Mouse (Mus musculus): ENCODE data around the gene Svs5. TPM values are rescaled to one million over a fixed set of nuclear protein-coding genes. Genes with fewer than 3 reads are reported as not detected.

Gene Svs5
- 0.37 TPM in 1 of 2 replicates, not detected in the other for polyA plus RNA-seq (2012; rRNA removed)

DNA sequence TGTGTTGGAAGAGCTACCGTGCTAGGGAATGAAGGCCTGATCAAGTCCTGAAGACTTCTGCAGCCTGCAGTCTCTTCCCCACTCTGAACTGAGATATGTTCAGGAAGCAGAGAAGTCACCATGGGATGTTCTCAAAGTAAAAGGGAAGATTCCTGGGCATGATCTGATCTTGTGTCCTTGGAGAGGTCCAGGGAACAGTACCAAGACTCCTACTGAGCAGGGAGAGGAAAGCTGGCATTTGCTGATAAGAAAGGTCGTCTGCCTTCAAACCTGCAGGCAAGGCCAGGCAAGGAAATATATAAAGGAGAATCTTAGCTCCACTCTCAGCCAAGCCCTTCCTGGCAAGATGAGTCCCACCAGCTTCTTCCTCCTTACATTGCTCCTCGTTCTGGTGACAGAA lies at the start of gene Svs5:
Svs5 (plus strand) TSS at position 301 of the 400 bp plus-strand sequence.

DNA sequence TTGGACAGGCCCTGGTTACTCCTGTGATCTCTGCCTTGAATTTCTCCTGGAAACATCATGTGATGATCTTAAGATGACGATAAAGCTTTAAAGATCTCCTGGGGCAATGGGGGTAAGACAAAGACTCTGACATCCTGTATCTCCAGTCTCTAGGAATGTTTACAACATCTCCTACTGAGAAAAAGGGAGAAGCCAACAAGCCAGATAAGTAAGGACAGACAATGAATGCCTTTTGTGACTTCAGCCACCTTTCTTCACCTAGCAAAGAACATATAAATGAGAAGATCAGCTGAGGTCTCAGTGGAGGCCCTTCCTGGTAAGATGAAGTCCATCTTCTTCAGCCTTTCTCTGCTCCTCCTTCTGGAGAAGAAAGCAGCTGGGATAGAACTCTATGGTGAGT lies 43.6 kb upstream of the Svs5 start, which contains the start of gene Svs3a:
Svs3a (plus strand) TSS at position 301 of the 400 bp plus-strand sequence.

DNA sequence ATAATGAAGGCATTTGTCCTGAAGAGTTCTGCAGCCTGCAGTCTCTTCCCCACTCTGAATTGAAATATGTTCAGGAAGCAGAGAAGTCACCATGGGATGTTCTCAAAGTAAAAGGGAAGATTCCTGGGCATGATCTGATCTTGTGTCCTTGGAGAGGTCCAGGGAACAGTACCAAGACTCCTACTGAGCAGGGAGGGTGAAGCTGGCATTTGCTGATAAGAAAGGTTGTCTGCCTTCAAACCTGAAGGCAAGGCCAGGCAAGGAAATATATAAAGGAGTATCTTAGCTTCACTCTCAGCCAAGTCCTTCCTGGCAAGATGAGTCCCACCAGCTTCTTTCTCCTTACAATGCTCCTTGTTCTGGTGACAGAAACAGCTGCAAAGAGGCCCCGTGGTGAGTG lies 16.1 kb upstream of the Svs5 start, which contains the start of gene Svs6:
Svs6 (plus strand) TSS at position 301 of the 400 bp plus-strand sequence.

Other genes with a start within 250 kb of the Svs5 start
- gene Kcns1, start 161.6 kb upstream of the Svs5 start, polyA plus RNA-seq (2012; rRNA removed) = 0.33 and 0.40 TPM in 2 replicates
- gene Wfdc5, start 150.0 kb upstream of the Svs5 start, polyA plus RNA-seq (2012; rRNA removed) = not detected in 2 replicates
- 0.60 TPM in 1 of 2 replicates, not detected in the other for gene Wfdc12, start 142.1 kb upstream of the Svs5 start, polyA plus RNA-seq (2012; rRNA removed)
- not detected in 2 replicates for gene Wfdc15a, start 132.6 kb upstream of the Svs5 start, polyA plus RNA-seq (2012; rRNA removed)
- 8.0 and 12.6 TPM in 2 replicates for gene Wfdc15b, start 111.1 kb upstream of the Svs5 start, polyA plus RNA-seq (2012; rRNA removed)
- gene Svs2, start 94.3 kb upstream of the Svs5 start, polyA plus RNA-seq (2012; rRNA removed) = not detected in 2 replicates
- gene Svs3b, start 76.1 kb upstream of the Svs5 start, polyA plus RNA-seq (2012; rRNA removed) = not detected in 2 replicates
- gene Svs4, start 54.3 kb upstream of the Svs5 start, polyA plus RNA-seq (2012; rRNA removed) = not detected in 2 replicates
- gene Svs3a, start 43.5 kb upstream of the Svs5 start, polyA plus RNA-seq (2012; rRNA removed) = not detected in 2 replicates
- gene Svs6, start 16.0 kb upstream of the Svs5 start, polyA plus RNA-seq (2012; rRNA removed) = not detected in 2 replicates
- gene Slpi, start 56.4 kb downstream of the Svs5 start, polyA plus RNA-seq (2012; rRNA removed) = 13.5 and 15.4 TPM in 2 replicates
- gene Rbpjl, start 70.4 kb downstream of the Svs5 start, polyA plus RNA-seq (2012; rRNA removed) = 0.08 TPM in 1 of 2 replicates, not detected in the other
- gene Matn4, start 72.4 kb downstream of the Svs5 start, polyA plus RNA-seq (2012; rRNA removed) = 0.45 and 0.52 TPM in 2 replicates
- 58.9 and 68.8 TPM in 2 replicates for gene Sdc4, start 111.1 kb downstream of the Svs5 start, polyA plus RNA-seq (2012; rRNA removed)
- gene Sys1, start 124.2 kb downstream of the Svs5 start, polyA plus RNA-seq (2012; rRNA removed) = 190 and 302 TPM in 2 replicates
- gene Gm20458, start 128.2 kb downstream of the Svs5 start, polyA plus RNA-seq (2012; rRNA removed) = 92.2 and 115 TPM in 2 replicates
- not detected in 2 replicates for gene Trp53tg5, start 141.0 kb downstream of the Svs5 start, polyA plus RNA-seq (2012; rRNA removed)
- 82.7 and 94.8 TPM in 2 replicates for gene Dbndd2, start 153.4 kb downstream of the Svs5 start, polyA plus RNA-seq (2012; rRNA removed)
- gene Pigt, start 164.8 kb downstream of the Svs5 start, polyA plus RNA-seq (2012; rRNA removed) = 211 and 273 TPM in 2 replicates
- 222 and 266 TPM in 2 replicates for gene Wfdc2, start 229.7 kb downstream of the Svs5 start, polyA plus RNA-seq (2012; rRNA removed)
- not detected in 2 replicates for gene Spint3, start 240.7 kb downstream of the Svs5 start, polyA plus RNA-seq (2012; rRNA removed)